Mouse (Mus musculus) kidney, adult 2 months (tissue): ENCODE data around the gene Eral1. TPM values are rescaled to one million over a fixed set of nuclear protein-coding genes. Genes with fewer than 3 reads are reported as not detected.

ENCODE experiments used
- DNase-seq: peaks from one replicate; pipeline ENCODE4 v3.0.0; 2021
- H3K27ac ChIP-seq: fragments of 200-500 bp; 2 replicates; pipeline ENCODE4 v1.5.1; 2012; ENCODE audit warnings: low read depth, low read length, control low read depth, inconsistent platforms; ENCODE audit not compliant: insufficient read depth
- H3K27me3 ChIP-seq: fragments of 200-500 bp; replicated peaks from 2 replicates; pipeline ENCODE4 v1.6.1; 2012; ENCODE audit warnings: mild to moderate bottlenecking, moderate library complexity, low read length, inconsistent platforms; ENCODE audit not compliant: control insufficient read depth, insufficient read depth
- H3K36me3 ChIP-seq: fragments of 200-500 bp; 2 replicates; pipeline ENCODE4 v1.6.1; 2012; ENCODE audit warnings: mild to moderate bottlenecking, moderate library complexity, low read length, inconsistent platforms; ENCODE audit not compliant: control insufficient read depth, insufficient read depth
- H3K4me1 ChIP-seq: fragments of 200-500 bp; 2 replicates; pipeline ENCODE4 v1.6.1; 2011; ENCODE audit warnings: low read length; ENCODE audit not compliant: control insufficient read depth, insufficient read depth
- H3K4me3 ChIP-seq: fragments of 200-500 bp; 2 replicates; pipeline ENCODE4 v1.5.1; 2011; ENCODE audit warnings: mild to moderate bottlenecking, low read depth, low read length, control low read depth; ENCODE audit not compliant: insufficient read depth
- CTCF ChIP-seq: fragments of 200-500 bp; conservative IDR thresholded peaks from 2 replicates; pipeline ENCODE4 v1.5.1; 2011; ENCODE audit warnings: low read depth, mild to moderate bottlenecking, control low read depth, low read length, moderate library complexity, mixed read lengths; ENCODE audit not compliant: insufficient read depth, insufficient read length
- POLR2A ChIP-seq: fragments of 200-500 bp; IDR thresholded peaks from one replicate; pipeline ENCODE4 v1.6.1; 2011; ENCODE audit warnings: low read depth, low read length, control low read depth
- WGBS: fragments of 180-500 bp; shearing (Covaris S2); methylation state at CpG from one replicate; pipeline ENCODE4 v1.1.7; 2018; 5-methylcytosine and 5-hydroxymethylcytosine counted together
- polyA plus RNA-seq: library from polyadenylated mRNA; depleted of rRNA; stranded (reverse); fragments of >200 nt; gene quantifications from 2 replicates; pipeline ENCODE4 v1.2.3, GENCODE M21; 2012

Eral1 gene
- polyA plus RNA-seq, 1 experiment, result 39.1 TPM

DNA sequence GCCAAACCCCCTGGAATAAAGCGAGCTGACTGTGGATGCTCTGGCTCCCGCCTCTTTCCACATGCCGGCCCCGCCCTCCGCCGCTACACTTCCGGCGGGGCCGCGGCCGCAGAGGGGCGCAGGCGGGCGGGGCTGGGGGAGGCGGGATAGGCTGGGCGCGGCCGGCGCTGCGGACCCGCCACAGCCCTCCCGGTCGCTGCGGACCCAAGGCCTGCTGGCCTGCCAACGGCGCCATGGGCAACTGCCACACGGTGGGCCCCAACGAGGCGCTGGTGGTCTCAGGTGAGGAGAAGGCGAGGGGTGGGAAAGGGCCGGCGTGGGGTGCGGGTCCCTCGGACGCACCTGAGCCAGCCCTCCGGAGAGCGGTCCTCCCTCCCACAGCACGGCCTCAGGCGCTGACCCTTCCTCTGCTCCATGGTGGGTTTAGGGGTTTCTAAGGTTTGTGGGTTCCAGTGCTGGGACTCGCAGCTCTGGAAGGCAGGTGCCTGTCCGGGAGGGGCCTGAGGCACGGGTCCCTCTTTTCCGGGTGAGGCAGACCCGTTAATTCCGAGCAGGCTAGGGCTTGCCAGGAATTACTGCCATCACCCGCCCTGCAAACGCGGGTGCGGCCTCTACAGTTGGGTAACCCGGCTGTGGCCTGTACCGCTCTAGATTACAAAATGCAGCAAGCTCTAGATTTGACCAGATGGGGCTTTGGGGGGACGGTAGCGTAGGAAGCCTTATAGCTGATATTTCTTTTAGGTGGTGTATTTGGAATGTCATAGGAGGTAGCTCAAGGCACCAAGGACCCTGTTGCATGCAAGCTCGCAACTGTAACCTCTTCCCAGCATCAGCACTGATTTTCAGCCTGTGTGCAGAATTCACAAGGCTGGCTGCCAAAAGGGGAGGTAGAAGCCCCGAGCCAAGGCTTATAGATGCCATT is 42.1 kb downstream of the Eral1 start, which contains the start of gene Flot2:
Gene Flot2 (plus strand): TSS at position 101 of the 922 bp plus-strand sequence.
- peak; percentile 65 for DNase-seq
- peaks cover 9% of the 10 kb centered on the region; the same call in 1 of the 2 replicates for H3K4me1 ChIP-seq
- WGBS, result 2% methylated on average over 55 of the region's 55 CpGs
- peak within 1 kb of the TSS; percentile 94 for H3K4me3 ChIP-seq
- peak within 1 kb of the TSS; percentile 66 for H3K27ac ChIP-seq
- no peak for TF ChIP-seq POLR2A
- no peak for TF ChIP-seq CTCF
- no peaks in the 10 kb centered on the region for H3K27me3 ChIP-seq
- no peaks in the 10 kb centered on the region for H3K36me3 ChIP-seq

DNA sequence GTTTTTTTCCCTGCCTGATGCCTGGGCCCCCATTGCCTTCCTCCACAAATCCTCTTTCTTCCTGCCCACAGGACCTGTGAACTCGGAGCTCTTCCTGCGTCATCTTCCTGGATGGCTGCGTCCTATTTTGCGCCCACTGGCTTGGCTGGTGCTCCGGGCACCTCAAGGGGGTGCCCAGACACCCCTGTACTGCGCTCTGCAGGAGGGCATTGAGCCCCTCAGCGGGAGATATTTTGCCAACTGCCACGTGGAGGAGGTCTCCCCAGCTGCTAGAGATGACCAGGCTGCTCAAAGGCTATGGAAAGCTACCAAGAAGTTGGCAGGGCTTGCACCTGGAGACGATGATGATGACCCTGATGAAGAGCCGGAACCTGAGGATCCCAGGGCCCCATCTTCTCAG is 43.4 kb downstream of the Eral1 start:
- DNase-seq, result no peak
- TF ChIP-seq POLR2A (no peak), CTCF (no peak)
- no peak overlapping the region for H3K27ac ChIP-seq
- H3K27me3 ChIP-seq, result no peaks in the 10 kb centered on the region
- H3K4me1 ChIP-seq, result peaks cover 10% of the 10 kb centered on the region; the same call in 1 of the 2 replicates
- H3K4me3 ChIP-seq, result no peak overlapping the region
- WGBS, result 81% methylated on average over 10 of the region's 10 CpGs
- no peaks in the 10 kb centered on the region for H3K36me3 ChIP-seq

DNA sequence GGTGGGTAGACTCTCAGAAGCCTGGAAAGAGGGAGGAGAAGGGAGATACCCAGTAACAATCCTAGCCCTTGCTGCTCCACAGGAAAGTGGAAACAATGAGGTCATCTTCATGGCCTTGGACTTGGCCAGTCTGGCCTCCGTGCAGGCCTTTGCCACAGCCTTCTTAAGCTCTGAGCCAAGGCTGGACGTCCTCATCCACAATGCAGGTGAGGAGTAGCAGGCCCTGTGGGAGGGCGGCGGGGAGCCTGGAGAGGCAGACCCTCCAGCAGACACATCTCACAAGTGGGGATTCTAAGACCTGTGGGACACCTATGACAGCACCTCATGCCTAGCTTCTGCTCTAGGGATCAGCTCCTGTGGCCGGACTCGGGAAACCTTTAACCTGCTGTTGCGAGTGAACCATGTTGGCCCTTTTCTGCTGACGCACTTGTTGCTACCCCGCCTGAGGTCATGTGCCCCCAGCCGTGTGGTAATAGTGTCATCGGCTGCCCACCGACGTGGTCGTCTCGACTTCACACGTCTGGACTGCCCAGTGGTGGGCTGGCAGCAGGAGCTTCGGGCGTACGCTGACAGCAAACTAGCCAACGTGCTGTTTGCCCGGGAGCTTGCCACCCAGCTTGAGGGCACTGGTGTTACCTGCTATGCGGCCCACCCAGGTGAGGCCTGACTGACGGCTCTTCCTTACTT is 46.1 kb downstream of the Eral1 start:
- H3K4me1 ChIP-seq, result peaks cover 12% of the 10 kb centered on the region; the same call in 1 of the 2 replicates
- no peaks in the 10 kb centered on the region for H3K27me3 ChIP-seq
- TF ChIP-seq CTCF (no peak), POLR2A (no peak)
- WGBS, result 91% methylated on average over 23 of the region's 23 CpGs
- no peak overlapping the region for H3K4me3 ChIP-seq
- no peak for DNase-seq
- no peak overlapping the region for H3K27ac ChIP-seq
- no peaks in the 10 kb centered on the region for H3K36me3 ChIP-seq

DNA sequence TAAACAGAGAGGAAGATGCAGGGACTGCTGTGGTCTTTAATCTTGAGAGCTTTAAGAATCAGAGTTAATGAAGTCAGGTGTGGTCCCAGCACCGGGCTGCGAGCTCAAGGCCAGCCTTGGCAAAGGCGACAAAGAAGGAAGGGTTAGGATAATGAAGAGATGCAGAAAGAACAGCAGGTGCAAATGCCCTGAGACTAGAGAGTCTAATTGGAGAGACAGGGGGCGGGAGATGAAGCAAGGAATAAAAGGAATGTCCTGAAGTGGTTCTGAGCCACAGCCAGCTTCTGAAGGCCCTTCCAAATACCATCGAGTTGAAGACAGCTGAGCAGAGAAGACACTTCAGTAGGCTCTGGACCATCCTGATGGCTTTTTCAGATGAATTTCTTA is 47.4 kb downstream of the Eral1 start:
- Histone ChIP-seq H3K36me3 (no peaks in the 10 kb centered on the region), H3K27me3 (no peaks in the 10 kb centered on the region), H3K4me3 (peak overlapping the region; percentile 50), H3K27ac (no peak overlapping the region), H3K4me1 (peaks cover 8% of the 10 kb centered on the region; the same call in 1 of the 2 replicates)
- 18% methylated on average over 5 of the region's 5 CpGs for WGBS
- TF ChIP-seq CTCF (no peak), POLR2A (no peak)
- no peak for DNase-seq

DNA sequence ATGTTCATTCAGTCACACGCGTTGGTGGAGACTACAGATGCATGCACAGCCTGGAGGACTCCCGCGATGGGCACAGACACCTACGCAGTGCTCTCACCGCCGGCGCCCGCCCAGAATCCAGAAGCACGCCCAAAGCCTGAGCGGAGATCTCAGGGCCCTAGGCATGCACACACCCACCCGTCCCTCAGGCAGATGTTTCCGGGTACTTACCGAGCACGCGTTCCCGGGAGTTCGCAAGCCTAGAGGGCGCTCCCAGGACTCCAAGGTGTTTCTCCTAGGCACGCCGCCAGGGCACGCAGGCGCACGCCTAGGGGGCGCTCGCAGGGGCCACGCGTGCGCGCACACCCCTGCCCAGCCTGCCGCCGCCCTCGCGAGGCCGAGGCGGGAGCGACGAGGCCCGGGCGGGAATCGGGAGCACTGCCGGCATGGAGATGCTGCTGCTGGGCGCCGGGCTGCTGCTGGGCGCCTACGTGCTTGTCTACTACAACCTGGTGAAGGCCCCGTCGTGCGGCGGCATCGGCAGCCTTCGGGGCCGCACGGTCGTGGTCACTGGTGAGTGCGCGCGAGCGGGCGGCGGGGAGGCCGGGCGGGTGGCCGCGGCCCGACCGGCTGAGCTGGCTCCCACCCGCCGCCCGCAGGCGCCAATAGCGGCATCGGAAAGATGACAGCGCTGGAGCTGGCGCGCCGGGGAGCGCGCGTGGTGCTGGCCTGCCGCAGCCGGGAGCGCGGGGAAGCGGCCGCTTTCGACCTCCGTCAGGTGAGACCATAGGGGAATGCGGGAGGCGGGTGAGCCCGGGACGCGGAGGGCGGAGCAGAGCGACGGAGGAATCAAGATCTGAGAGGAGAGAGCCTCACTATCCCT is 48.0 kb downstream of the Eral1 start, which contains the start of gene Dhrs13:
Gene Dhrs13 (plus strand): TSS at position 334 of the 862 bp plus-strand sequence.
- TF ChIP-seq CTCF, result peak; percentile 79
- no peak for TF ChIP-seq POLR2A
- Histone ChIP-seq H3K27me3 (no peaks in the 10 kb centered on the region), H3K36me3 (0 out of 2 replicates have a peak, but pooled peaks cover 2% of the 10 kb centered on the region), H3K4me3 (peak within 1 kb of the TSS; percentile 50), H3K4me1 (peaks cover 3% of the 10 kb centered on the region; the same call in 1 of the 2 replicates), H3K27ac (no peak within 1 kb of the TSS)
- peak; percentile 97 for DNase-seq
- under 1% methylated on average over 96 of the region's 96 CpGs for WGBS

DNA sequence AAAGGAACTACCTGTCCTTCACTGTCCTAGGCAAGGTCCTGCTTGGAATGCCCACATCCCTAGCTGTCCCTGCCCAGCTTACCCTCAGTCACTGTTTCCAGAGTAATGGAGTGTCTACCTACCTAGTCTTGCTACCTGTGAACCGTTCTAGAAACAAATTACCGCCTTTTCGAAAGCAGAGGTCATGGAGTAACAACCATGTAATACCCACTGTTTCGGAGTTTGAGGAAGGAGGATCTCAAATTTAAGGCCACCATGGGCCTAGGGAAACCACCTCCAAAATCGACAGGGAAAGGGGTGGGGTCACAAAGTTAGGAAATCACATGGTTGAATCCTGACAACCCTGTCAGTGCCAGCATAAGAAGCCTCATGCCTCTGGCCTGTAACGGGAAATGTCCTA is 48.8 kb downstream of the Eral1 start:
- Histone ChIP-seq H3K4me1 (peaks cover 3% of the 10 kb centered on the region; the same call in 1 of the 2 replicates), H3K27me3 (no peaks in the 10 kb centered on the region), H3K4me3 (no peak overlapping the region), H3K27ac (no peak overlapping the region), H3K36me3 (peaks cover 4% of the 10 kb centered on the region; the same call in 1 of the 2 replicates)
- no peak for DNase-seq
- 41% methylated on average over 6 of the region's 6 CpGs for WGBS
- TF ChIP-seq POLR2A (no peak), CTCF (no peak)

DNA sequence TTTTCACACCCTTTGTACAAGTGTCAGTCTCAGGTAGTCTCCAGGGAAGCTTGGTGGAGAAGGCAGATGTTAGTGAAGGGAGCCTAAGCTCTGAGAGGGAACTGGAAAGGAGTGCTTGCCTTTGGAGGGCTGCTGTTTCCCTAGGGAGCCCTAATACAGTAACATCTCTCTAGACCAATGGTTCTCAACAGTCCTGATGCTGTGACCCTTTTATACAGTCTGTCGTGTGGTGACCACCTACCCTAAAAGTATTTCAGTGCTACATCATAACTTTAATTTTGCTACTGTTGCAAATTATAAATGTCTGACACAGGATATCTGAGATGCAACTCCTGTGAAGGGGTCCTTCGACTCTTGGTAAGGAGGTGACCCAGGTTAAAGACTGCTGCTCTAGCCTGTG is 49.6 kb downstream of the Eral1 start:
- H3K27ac ChIP-seq, result no peak overlapping the region
- no peaks in the 10 kb centered on the region for H3K27me3 ChIP-seq
- 45% methylated on average over 2 of the region's 2 CpGs for WGBS
- no peak for DNase-seq
- peaks cover 4% of the 10 kb centered on the region; the same call in 1 of the 2 replicates for H3K36me3 ChIP-seq
- peaks cover 3% of the 10 kb centered on the region; the same call in 1 of the 2 replicates for H3K4me1 ChIP-seq
- TF ChIP-seq CTCF, result no peak
- no peak for TF ChIP-seq POLR2A
- no peak overlapping the region for H3K4me3 ChIP-seq
